Mouse (Mus musculus) heart, embryonic 14.5 days (tissue): ENCODE data around the gene Slc25a34. TPM values are rescaled to one million over a fixed set of nuclear protein-coding genes. Genes with fewer than 3 reads are reported as not detected.

ENCODE experiments used
- ATAC-seq: fragments of 200-750 bp; cut with Nextera tagmentation; 2 replicates; pipeline ENCODE4 v1.8.0; 2017; ENCODE audit warnings: low read depth, moderate TSS enrichment; ENCODE audit not compliant: insufficient number of reproducible peaks, insufficient read depth, low FRiP score
- H3K27ac ChIP-seq, 2 experiments: fragments of 200-500 bp in 1 of 2; fragments of 300-500 bp in 1 of 2; sonication (generic) in 1 of 2; replicated peaks in 1 of 2; 2 replicates each; pipeline ENCODE4 v1.5.1; 2012 to 2014; ENCODE audit warnings: low read depth in 2 of 2, low read length in 2 of 2, control low read depth in 1 of 2, mild to moderate bottlenecking in 1 of 2, mixed read lengths in 1 of 2; ENCODE audit not compliant: control insufficient read depth in 1 of 2, insufficient read depth in 1 of 2
- H3K27me3 ChIP-seq: fragments of 300-500 bp; sonication (generic); 2 replicates; pipeline ENCODE4 v1.6.1; 2014; ENCODE audit warnings: mild to moderate bottlenecking, low read length, control low read depth; ENCODE audit not compliant: control insufficient read depth, insufficient read depth
- H3K36me3 ChIP-seq: fragments of 300-500 bp; sonication (generic); 2 replicates; pipeline ENCODE4 v1.6.1; 2014; ENCODE audit warnings: mild to moderate bottlenecking, control low read depth, low read length, mixed read lengths; ENCODE audit not compliant: control insufficient read depth, insufficient read depth
- H3K4me1 ChIP-seq, 2 experiments: fragments of 200-500 bp in 1 of 2; fragments of 300-500 bp in 1 of 2; sonication (generic) in 1 of 2; 2 replicates each; pipeline ENCODE4 v1.6.1; 2012 to 2014; ENCODE audit warnings: low read length in 2 of 2, control low read depth in 1 of 2, mixed read lengths in 1 of 2; ENCODE audit not compliant: control insufficient read depth in 2 of 2, insufficient read depth in 2 of 2
- H3K4me2 ChIP-seq: fragments of 300-500 bp; sonication (generic); 2 replicates; pipeline ENCODE4 v1.6.1; 2014; ENCODE audit warnings: mild to moderate bottlenecking, low read length
- H3K4me3 ChIP-seq, 2 experiments: fragments of 200-500 bp in 1 of 2; fragments of 300-500 bp in 1 of 2; sonication (generic) in 1 of 2; 2 replicates each; pipeline ENCODE4 v1.5.1; 2012 to 2014; ENCODE audit warnings: low read length in 2 of 2, mild to moderate bottlenecking in 2 of 2, control low read depth in 1 of 2, low read depth in 1 of 2, moderate library complexity in 1 of 2; ENCODE audit not compliant: control insufficient read depth in 1 of 2, insufficient read depth in 1 of 2
- H3K9ac ChIP-seq: fragments of 300-500 bp; sonication (generic); 2 replicates; pipeline ENCODE4 v1.6.1; 2014; ENCODE audit warnings: mild to moderate bottlenecking, low read length
- H3K9me3 ChIP-seq: fragments of 300-500 bp; sonication (generic); 2 replicates; pipeline ENCODE4 v1.6.1; 2016; ENCODE audit warnings: low read length, control low read depth; ENCODE audit not compliant: control insufficient read depth
- WGBS: fragments of 180-500 bp; shearing (Covaris S2); extraction: QIAGEN DNeasy Blood & Tissue Kit; methylation state at CpG from one replicate; pipeline ENCODE4 v1.1.7; 2014; 5-methylcytosine and 5-hydroxymethylcytosine counted together
- polyA plus RNA-seq: library from polyadenylated mRNA; unstranded; fragments of >200 nt; fragmentation: Nextera tagmentation; extraction: Ambion mirVana; gene quantifications from 2 replicates; pipeline ENCODE4 v1.2.1, GENCODE M21; 2014

Gene Slc25a34
- polyA plus RNA-seq, 1 experiment from 2014 or later, result 0.19 TPM

- no peak overlapping the region for H3K9ac ChIP-seq
- H3K4me2 ChIP-seq, result no peak overlapping the region
- no peaks in the 10 kb centered on the region for H3K27me3 ChIP-seq
- ATAC-seq, result no peak
- WGBS, result 94% methylated on average over 7 of the region's 7 CpGs
- no peak overlapping the region for H3K27ac ChIP-seq
- peaks cover 52% of the 10 kb centered on the region for H3K36me3 ChIP-seq
- no peaks in the 10 kb centered on the region for H3K9me3 ChIP-seq
- H3K4me1 ChIP-seq, result peaks cover 8 to 17% of the 10 kb centered on the region in 2 experiments; a peak in 3 of 4 replicates
- no peak overlapping the region for H3K4me3 ChIP-seq
Observed at GRCm38 (mm10) chr4:141576877-141577276, 46.7 kb downstream of the Slc25a34 start.

- no peak overlapping the region for H3K4me3 ChIP-seq
- no peak overlapping the region for H3K27ac ChIP-seq
- ATAC-seq, result no peak
- no peak overlapping the region for H3K4me2 ChIP-seq
- no peak overlapping the region for H3K9ac ChIP-seq
- peaks cover 8 to 17% of the 10 kb centered on the region in 2 experiments; a peak in 3 of 4 replicates for H3K4me1 ChIP-seq
- 80% methylated on average over 11 of the region's 11 CpGs for WGBS
- no peaks in the 10 kb centered on the region for H3K9me3 ChIP-seq
- H3K27me3 ChIP-seq, result no peaks in the 10 kb centered on the region
- H3K36me3 ChIP-seq, result peaks cover 49% of the 10 kb centered on the region
Observed at GRCm38 (mm10) chr4:141576404-141576803, 47.2 kb downstream of the Slc25a34 start.

GRCm38 (mm10) chr4:141574789-141575702 is 48.6 kb downstream of the Slc25a34 start:
- H3K4me3 ChIP-seq, result peak overlapping the region in 1 of 2 experiments; percentile 13; a peak in 1 of 4 replicates
- 0 out of 2 replicates have a peak, but pooled peaks have one; percentile 20 for ATAC-seq
- H3K4me2 ChIP-seq, result peak overlapping the region; percentile 56
- peaks cover 35% of the 10 kb centered on the region for H3K36me3 ChIP-seq
- no peaks in the 10 kb centered on the region for H3K9me3 ChIP-seq
- H3K9ac ChIP-seq, result peak overlapping the region; percentile 35
- peaks cover 11 to 27% of the 10 kb centered on the region in 2 experiments for H3K4me1 ChIP-seq
- no peaks in the 10 kb centered on the region for H3K27me3 ChIP-seq
- WGBS, result 34% methylated on average over 27 of the region's 27 CpGs
- no peak overlapping the region for H3K27ac ChIP-seq

- 0 out of 2 replicates have a peak overlapping the region, but pooled peaks have one; percentile 34 for H3K9ac ChIP-seq
- H3K4me2 ChIP-seq, result no peak overlapping the region
- no peaks in the 10 kb centered on the region for H3K9me3 ChIP-seq
- ATAC-seq, result no peak
- H3K4me3 ChIP-seq, result no peak overlapping the region
- 33% methylated on average over 6 of the region's 6 CpGs for WGBS
- peaks cover 11 to 25% of the 10 kb centered on the region in 2 experiments for H3K4me1 ChIP-seq
- peaks cover 21% of the 10 kb centered on the region for H3K36me3 ChIP-seq
- H3K27ac ChIP-seq, result 0 out of 4 replicates have a peak overlapping the region, but pooled peaks of 1 of the 2 experiments have one; percentile 17
- H3K27me3 ChIP-seq, result no peaks in the 10 kb centered on the region
Observed at GRCm38 (mm10) chr4:141573359-141573966, 50.2 kb downstream of the Slc25a34 start.

- H3K9ac ChIP-seq, result no peak overlapping the region
- peaks cover 15% of the 10 kb centered on the region for H3K36me3 ChIP-seq
- no peaks in the 10 kb centered on the region for H3K9me3 ChIP-seq
- H3K27ac ChIP-seq, result no peak overlapping the region
- 73% methylated on average over 7 of the region's 7 CpGs for WGBS
- no peak for ATAC-seq
- H3K4me1 ChIP-seq, result peaks cover 11 to 25% of the 10 kb centered on the region in 2 experiments
- H3K27me3 ChIP-seq, result no peaks in the 10 kb centered on the region
- no peak overlapping the region for H3K4me3 ChIP-seq
- H3K4me2 ChIP-seq, result no peak overlapping the region
Observed at GRCm38 (mm10) chr4:141572668-141573358, 50.8 kb downstream of the Slc25a34 start.

GRCm38 (mm10) chr4:141571934-141572333 is 51.7 kb downstream of the Slc25a34 start:
- no peak overlapping the region for H3K27ac ChIP-seq
- no peak overlapping the region for H3K4me2 ChIP-seq
- WGBS, result 63% methylated on average over 10 of the region's 10 CpGs
- H3K9ac ChIP-seq, result no peak overlapping the region
- no peak for ATAC-seq
- H3K9me3 ChIP-seq, result no peaks in the 10 kb centered on the region
- H3K4me3 ChIP-seq, result no peak overlapping the region
- no peaks in the 10 kb centered on the region for H3K27me3 ChIP-seq
- H3K36me3 ChIP-seq, result peaks cover 6% of the 10 kb centered on the region
- peaks cover 11 to 25% of the 10 kb centered on the region in 2 experiments for H3K4me1 ChIP-seq

GRCm38 (mm10) chr4:141571337-141571739 is 52.3 kb downstream of the Slc25a34 start:
- Histone ChIP-seq H3K4me3 (no peak overlapping the region), H3K4me1 (peaks cover 11 to 25% of the 10 kb centered on the region in 2 experiments), H3K36me3 (peaks cover under 1% of the 10 kb centered on the region; the same call in 1 of the 2 replicates), H3K9me3 (no peaks in the 10 kb centered on the region), H3K9ac (no peak overlapping the region), H3K27me3 (no peaks in the 10 kb centered on the region), H3K4me2 (no peak overlapping the region), H3K27ac (no peak overlapping the region)
- WGBS, result 48% methylated on average over 6 of the region's 6 CpGs
- ATAC-seq, result no peak
